Mouse (Mus musculus) myocyte (in vitro differentiated cells): ENCODE results near the gene Fam117a. TPM values are rescaled to one million over a fixed set of nuclear protein-coding genes. Genes with fewer than 3 reads are reported as not detected.

Source experiments
- H3K27me3 ChIP-seq: one replicate; pipeline ENCODE4 v1.6.1; 2011; ENCODE audit not compliant: control insufficient read depth, insufficient read depth, insufficient read length
- H3K36me3 ChIP-seq: one replicate; pipeline ENCODE4 v1.6.1; 2011; ENCODE audit not compliant: control insufficient read depth, insufficient read depth
- H3K4me2 ChIP-seq: one replicate; pipeline ENCODE4 v1.6.1; 2011; ENCODE audit warnings: low read depth, control low read depth
- H3K4me3 ChIP-seq: one replicate; pipeline ENCODE4 v1.5.1; 2011; ENCODE audit warnings: mild to moderate bottlenecking, control low read depth, moderate library complexity
- H3K79me2 ChIP-seq: one replicate; pipeline ENCODE4 v1.6.1; 2011; ENCODE audit not compliant: control insufficient read depth, insufficient read depth
- H3ac ChIP-seq: one replicate; pipeline ENCODE4 v1.6.1; 2011; ENCODE audit not compliant: control insufficient read depth, insufficient read length
- CEBPB ChIP-seq: IDR thresholded peaks from 2 replicates; pipeline ENCODE4 v1.6.1; 2011; ENCODE audit warnings: mild to moderate bottlenecking, moderate library complexity; ENCODE audit not compliant: poor library complexity, insufficient read depth, severe bottlenecking
- E2F4 ChIP-seq: IDR thresholded peaks from one replicate; pipeline ENCODE4 v1.6.1; 2011; ENCODE audit warnings: mild to moderate bottlenecking, control low read depth, moderate library complexity; ENCODE audit not compliant: insufficient read depth
- MAX ChIP-seq: IDR thresholded peaks from one replicate; pipeline ENCODE4 v1.6.1; 2011; ENCODE audit warnings: low read depth, mild to moderate bottlenecking, control low read depth
- MYOD1 ChIP-seq, 3 experiments: IDR thresholded peaks; one replicate each; pipeline ENCODE4 v1.6.1; 2011; ENCODE audit warnings: control low read depth in 2 of 3, low read depth in 2 of 3, mild to moderate bottlenecking in 2 of 3, moderate library complexity in 1 of 3; ENCODE audit not compliant: insufficient read length in 2 of 3, control insufficient read depth in 1 of 3
- MYOG ChIP-seq, 3 experiments: IDR thresholded peaks; one replicate each; pipeline ENCODE4 v1.6.1; 2011; ENCODE audit warnings: control low read depth in 2 of 3, low read depth in 2 of 3, mild to moderate bottlenecking in 2 of 3; ENCODE audit not compliant: insufficient read length in 2 of 3, control insufficient read depth in 1 of 3, insufficient read depth in 1 of 3
- POLR2A ChIP-seq: IDR thresholded peaks from one replicate; pipeline ENCODE4 v1.6.1; 2011; ENCODE audit warnings: low read depth, mild to moderate bottlenecking, control low read depth, moderate library complexity; ENCODE audit not compliant: insufficient read length
- POLR2AphosphoS2 ChIP-seq: IDR thresholded peaks from one replicate; pipeline ENCODE4 v1.6.1; 2011; ENCODE audit warnings: low read depth, control low read depth; ENCODE audit not compliant: insufficient read length
- REST ChIP-seq: IDR thresholded peaks from one replicate; pipeline ENCODE4 v1.6.1; 2011; ENCODE audit warnings: mild to moderate bottlenecking, control low read depth, moderate library complexity; ENCODE audit not compliant: insufficient read depth, insufficient read length
- SRF ChIP-seq: IDR thresholded peaks from one replicate; pipeline ENCODE4 v1.6.1; 2011; ENCODE audit warnings: low read depth; ENCODE audit not compliant: control insufficient read depth, insufficient read length
- TCF12 ChIP-seq: IDR thresholded peaks from one replicate; pipeline ENCODE4 v1.6.1; 2011; ENCODE audit warnings: mild to moderate bottlenecking, control low read depth; ENCODE audit not compliant: poor library complexity, insufficient read depth, severe bottlenecking
- TCF3 ChIP-seq: IDR thresholded peaks from one replicate; pipeline ENCODE4 v1.6.1; 2011; ENCODE audit warnings: low read depth, control low read depth; ENCODE audit not compliant: insufficient read length
- USF1 ChIP-seq: IDR thresholded peaks from one replicate; pipeline ENCODE4 v1.6.1; 2011; ENCODE audit warnings: low read depth, mild to moderate bottlenecking, control low read depth, moderate library complexity
- polyA plus RNA-seq: library from polyadenylated mRNA; unstranded; fragments of >200 nt; fragmentation: generic; extraction: Trizol; gene quantifications from one replicate; pipeline ENCODE4 v1.2.1, GENCODE M21; 2012; ENCODE audit warnings: missing spikeins

Fam117a gene
- polyA plus RNA-seq, 1 experiment, result 9.7 TPM

- Histone ChIP-seq H3K79me2 (no peaks in the 10 kb centered on the region), H3K36me3 (no peaks in the 10 kb centered on the region), H3K4me2 (peak overlapping the region; percentile 48), H3K4me3 (no peak overlapping the region), H3K27me3 (no peaks in the 10 kb centered on the region), H3ac (no peak overlapping the region)
- no peak for TF ChIP-seq E2F4
- no peak for TF ChIP-seq USF1
- TF ChIP-seq REST, result no peak
- peak; percentile 0 for TF ChIP-seq MAX
- TF ChIP-seq CEBPB, result peak; percentile 96
- TF ChIP-seq TCF12, result peak; percentile 94
- peak; percentile 47 for TF ChIP-seq POLR2A
- peak; percentile 96 for TF ChIP-seq TCF3
- TF ChIP-seq MYOG (IDR thresholded peaks at IDR 0.05; ENCODE audit: control insufficient read depth in 1 of 3, insufficient read depth in 1 of 3, insufficient read length in 2 of 3, low read depth in 2 of 3), result peak; percentile 98 to 99 (median 99)
- TF ChIP-seq SRF, result no peak
- TF ChIP-seq POLR2AphosphoS2, result no peak
- TF ChIP-seq MYOD1 (IDR thresholded peaks at IDR 0.05; ENCODE audit: control insufficient read depth in 1 of 3, insufficient read length in 2 of 3, low read depth in 2 of 3), result peak; percentile 95 to 100 (median 100)
Observed at GRCm38 (mm10) chr11:95369964-95370890, 33.4 kb downstream of the Fam117a start.

- no peaks in the 10 kb centered on the region for H3K36me3 ChIP-seq
- no peak overlapping the region for H3ac ChIP-seq
- no peaks in the 10 kb centered on the region for H3K79me2 ChIP-seq
- peak overlapping the region; percentile 7 for H3K4me2 ChIP-seq
- H3K27me3 ChIP-seq, result no peaks in the 10 kb centered on the region
- peak in 1 of 3 experiments; percentile 69 for TF ChIP-seq MYOG (IDR thresholded peaks at IDR 0.05; ENCODE audit: control insufficient read depth in 1 of 3, insufficient read depth in 1 of 3, insufficient read length in 2 of 3, low read depth in 2 of 3)
- TF ChIP-seq POLR2A, result no peak
- TF ChIP-seq MYOD1 (IDR thresholded peaks at IDR 0.05; ENCODE audit: control insufficient read depth in 1 of 3, insufficient read length in 2 of 3, low read depth in 2 of 3), result peak in 2 of 3 experiments; percentile 53 to 58
- TF ChIP-seq USF1, result no peak
- no peak for TF ChIP-seq E2F4
- TF ChIP-seq TCF12, result peak; percentile 75
- no peak for TF ChIP-seq MAX
- TF ChIP-seq SRF, result no peak
- no peak for TF ChIP-seq POLR2AphosphoS2
- no peak for TF ChIP-seq REST
- TF ChIP-seq TCF3, result no peak
- TF ChIP-seq CEBPB, result no peak
- H3K4me3 ChIP-seq, result no peak overlapping the region
Observed at GRCm38 (mm10) chr11:95371182-95371581, 34.4 kb downstream of the Fam117a start.

GRCm38 (mm10) chr11:95378926-95379325 lies 42.1 kb downstream of the Fam117a start:
- no peak overlapping the region for H3ac ChIP-seq
- no peak overlapping the region for H3K4me3 ChIP-seq
- H3K4me2 ChIP-seq, result peak overlapping the region; percentile 56
- TF ChIP-seq POLR2AphosphoS2 (no peak), USF1 (no peak), SRF (no peak), TCF3 (no peak), REST (no peak), E2F4 (no peak), MAX (no peak), CEBPB (no peak), MYOD1 (IDR thresholded peaks at IDR 0.05; ENCODE audit: control insufficient read depth in 1 of 3, insufficient read length in 2 of 3, low read depth in 2 of 3) (no peak), POLR2A (no peak)
- peaks cover 14% of the 10 kb centered on the region for H3K36me3 ChIP-seq
- H3K79me2 ChIP-seq, result no peaks in the 10 kb centered on the region
- no peaks in the 10 kb centered on the region for H3K27me3 ChIP-seq

GRCm38 (mm10) chr11:95379552-95379951 lies 42.7 kb downstream of the Fam117a start:
- Histone ChIP-seq H3K4me2 (peak overlapping the region; percentile 56), H3K4me3 (no peak overlapping the region), H3K27me3 (no peaks in the 10 kb centered on the region), H3K36me3 (peaks cover 14% of the 10 kb centered on the region), H3ac (no peak overlapping the region), H3K79me2 (no peaks in the 10 kb centered on the region)
- no peak for TF ChIP-seq POLR2A
- TF ChIP-seq MYOG (IDR thresholded peaks at IDR 0.05; ENCODE audit: control insufficient read depth in 1 of 3, insufficient read depth in 1 of 3, insufficient read length in 2 of 3, low read depth in 2 of 3), result no peak
